Mouse (Mus musculus) gastrocnemius, adult 8-10 months (tissue): Measurements from ENCODE around the gene Krt76. TPM values are rescaled to one million over a fixed set of nuclear protein-coding genes. Genes with fewer than 3 reads are reported as not detected.

ENCODE experiments used
- DNase-seq, 2 experiments: peaks; one replicate each; pipeline ENCODE4 v3.0.0; 2022; ENCODE audit warnings: low spot score in 2 of 2
- microRNA-seq: library from miRNA; unstranded; fragments of <30 nt; microRNA quantifications from one replicate; pipeline ENCODE4 v1.2.0, GENCODE M21; 2022
- total RNA-seq, 4 experiments: library from RNA; stranded (reverse); gene quantifications; 2 replicates each; pipeline ENCODE4 v1.2.4; 2022

Gene Krt76
- total RNA-seq, 4 experiments from 2014 or later: not detected

DNA sequence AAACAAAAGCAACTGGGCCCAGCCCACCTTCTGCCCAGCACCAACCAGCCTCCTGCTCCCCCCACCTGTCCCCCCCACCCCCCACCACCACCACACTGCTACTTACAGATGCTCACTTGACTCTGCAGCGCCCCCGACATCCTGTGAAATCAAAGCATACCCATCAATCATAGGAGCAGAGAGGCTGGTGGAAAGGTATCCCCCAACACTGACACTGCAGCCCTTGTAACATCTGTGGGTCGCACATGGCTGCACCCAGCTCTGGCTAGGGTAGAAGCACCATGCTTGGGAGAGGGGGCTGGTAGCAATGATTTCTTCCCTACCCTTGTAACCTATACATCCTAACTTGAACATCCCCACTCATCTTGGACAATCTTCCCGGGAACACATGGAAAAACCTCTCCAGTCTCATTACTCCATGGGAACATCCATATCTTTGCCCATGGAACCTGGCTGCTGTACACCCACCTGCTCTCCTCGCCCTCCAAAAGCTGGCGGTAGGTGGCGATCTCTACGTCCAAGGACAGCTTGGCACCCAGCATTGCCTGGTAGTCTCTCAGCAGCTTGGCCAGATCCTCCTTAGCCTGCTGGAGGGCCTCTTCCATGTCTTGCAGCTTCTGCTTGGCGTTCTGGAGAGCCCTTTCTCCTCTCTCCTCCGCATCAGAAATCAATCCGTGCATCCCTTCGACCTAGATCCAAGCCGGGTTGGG lies 32.1 kb downstream of the Krt76 start:
- DNase-seq: no peak

DNA sequence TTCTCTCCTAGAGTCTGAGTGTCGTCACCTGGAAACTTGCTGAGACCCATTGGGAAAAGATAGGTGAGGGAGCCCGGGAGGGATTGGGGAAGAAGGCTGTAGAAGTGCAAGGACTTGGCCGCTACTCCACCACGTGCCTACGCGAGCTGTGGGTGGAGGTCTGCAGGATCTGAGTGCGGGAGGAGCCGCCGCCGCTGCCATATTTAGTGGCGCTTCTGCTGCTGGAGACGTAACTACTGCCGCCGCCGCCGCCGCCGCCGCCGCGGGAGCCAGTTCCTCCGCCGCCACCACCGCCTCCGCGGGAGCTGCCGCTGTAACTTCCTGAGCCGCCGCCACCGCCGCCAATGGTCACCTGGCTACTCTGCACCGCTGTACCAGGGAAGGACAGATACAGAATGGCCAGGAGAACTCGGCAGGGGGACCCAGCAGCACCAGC lies 33.0 kb downstream of the Krt76 start:
- no peak for DNase-seq

DNA sequence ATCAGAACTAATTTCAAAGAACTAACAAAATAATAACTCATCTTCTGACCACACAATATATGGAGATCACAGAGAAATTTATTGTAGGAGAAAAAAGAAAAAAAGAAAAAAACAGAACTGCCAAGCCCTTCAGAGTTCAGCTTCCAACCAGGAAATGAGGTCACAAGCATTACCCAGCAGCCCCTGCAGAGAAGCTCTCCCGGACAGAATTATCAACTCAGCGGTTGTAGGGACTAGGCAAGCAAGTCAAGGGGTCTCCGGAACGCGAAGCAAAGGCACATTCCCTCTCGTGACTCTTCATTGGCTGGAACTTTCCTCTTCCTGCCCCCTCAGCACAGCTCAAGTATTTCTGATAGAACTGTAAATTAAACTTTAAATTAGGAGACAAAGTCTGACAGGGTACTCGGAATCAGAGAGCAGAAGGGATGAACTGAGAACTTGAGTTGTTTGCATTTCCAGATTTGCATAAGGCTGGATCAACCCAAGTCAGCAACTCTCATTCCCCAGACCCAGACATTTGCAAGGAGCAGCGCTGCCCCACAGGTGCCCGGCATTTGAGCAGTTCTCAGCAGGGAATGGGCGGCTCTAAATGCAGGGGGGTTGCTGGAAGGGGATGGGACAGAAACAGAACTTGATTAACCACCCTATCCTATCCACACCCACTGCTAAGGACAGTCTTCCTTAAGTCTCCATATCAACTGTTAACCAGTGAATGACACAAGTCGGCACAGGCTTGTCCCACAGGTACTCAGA lies 33.9 kb downstream of the Krt76 start:
- DNase-seq: no peak

DNA sequence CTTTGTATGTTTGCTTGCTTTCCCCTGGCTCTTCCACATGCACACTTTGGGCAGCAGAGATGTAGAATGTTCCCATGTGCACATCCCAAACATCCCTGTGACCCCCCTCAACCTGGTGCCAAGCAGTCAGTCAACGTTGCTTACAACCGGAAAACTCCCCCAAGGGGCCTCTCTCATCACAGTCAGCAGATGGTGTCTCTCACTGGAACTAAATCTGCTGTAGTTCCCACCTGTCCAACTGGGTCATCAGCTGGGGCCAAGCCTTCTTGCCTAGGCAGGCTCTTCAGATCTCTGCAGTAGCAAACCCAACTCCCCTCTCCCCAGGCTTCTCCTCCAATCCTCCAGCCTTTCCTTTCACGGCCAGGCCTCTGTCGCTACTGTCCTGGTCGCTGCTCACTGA lies 36.0 kb downstream of the Krt76 start:
- no peak for DNase-seq

DNA sequence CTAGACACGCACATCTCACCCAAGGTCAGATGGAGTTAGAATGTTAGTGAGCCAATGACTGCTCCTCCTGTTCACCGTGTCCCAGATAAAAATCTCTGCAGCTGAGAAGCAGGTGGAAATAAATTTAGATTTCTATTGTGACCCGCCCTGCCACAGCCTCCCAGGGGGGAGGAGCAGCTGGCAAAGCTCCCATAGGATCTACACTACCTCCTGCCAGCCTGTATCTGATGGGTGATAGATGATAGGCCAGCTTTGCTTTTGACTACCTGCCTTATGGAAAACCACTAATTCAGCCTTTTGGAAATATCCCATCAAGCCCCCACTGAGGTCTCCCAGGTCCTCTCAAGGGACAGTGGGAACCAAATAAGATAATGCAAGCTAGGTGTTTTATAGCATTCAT lies 37.0 kb downstream of the Krt76 start:
- DNase-seq: no peak

DNA sequence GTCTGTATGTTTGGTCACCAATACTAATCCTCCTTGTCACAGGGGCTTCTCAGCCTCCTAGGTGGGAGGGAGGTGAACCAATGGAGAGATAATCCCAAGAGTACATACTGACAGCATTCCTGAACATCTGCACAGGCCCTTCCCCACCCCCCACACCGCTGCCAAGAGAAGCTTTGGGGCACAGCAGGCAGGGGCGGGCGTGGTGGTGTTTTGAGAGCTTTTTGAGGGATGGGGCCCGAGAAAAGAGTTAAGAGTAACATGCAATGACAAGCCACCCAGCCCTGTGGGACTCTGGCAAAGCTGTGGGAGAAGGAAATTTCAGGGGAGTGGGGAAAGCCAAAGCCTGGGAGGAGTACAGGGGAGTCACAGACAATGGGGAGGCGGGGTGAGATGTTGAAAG lies 38.4 kb downstream of the Krt76 start:
- DNase-seq: no peak

DNA sequence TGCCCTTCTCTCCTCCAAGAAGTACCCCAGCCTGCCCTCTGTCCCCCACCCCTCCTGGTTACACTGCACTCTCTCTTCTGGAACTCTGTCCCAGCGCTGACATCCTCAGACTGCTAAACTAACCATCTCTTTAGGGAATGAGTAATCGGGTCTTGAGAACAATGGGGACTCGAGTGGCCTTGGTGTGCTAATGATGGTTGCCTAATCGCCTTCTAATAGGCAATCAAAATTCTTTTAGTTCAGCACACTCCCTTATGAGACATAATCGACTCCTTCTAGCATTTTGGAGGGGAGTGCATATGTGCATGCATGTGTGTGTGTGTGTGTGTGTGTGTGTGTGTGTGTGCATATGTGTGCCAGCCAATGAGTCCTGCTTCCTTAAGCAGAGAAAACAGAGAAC lies 40.1 kb downstream of the Krt76 start:
- no peak for DNase-seq

DNA sequence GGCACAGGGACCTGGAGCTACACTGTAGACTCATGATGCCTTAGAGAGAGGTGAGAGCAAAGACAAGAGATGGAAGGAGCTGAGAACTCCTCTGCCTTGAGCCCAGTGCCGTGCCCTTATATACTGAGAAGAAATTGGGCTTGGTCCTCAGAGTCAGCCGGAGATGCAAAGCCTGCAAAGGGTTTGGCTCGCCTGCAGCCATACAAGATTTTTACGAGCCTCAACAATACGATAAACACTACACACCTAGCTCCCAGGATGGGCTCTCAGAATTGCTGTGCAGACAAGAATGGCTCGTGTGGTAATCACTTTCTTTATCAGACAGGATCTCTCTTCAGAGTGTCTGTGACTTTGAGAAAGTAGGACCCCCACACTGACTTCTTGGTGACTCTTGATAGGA lies 42.0 kb downstream of the Krt76 start, which contains the start of gene Krt1:
Gene Krt1 (minus strand): TSS at position 101 of the 400 bp plus-strand sequence.
- no peak for DNase-seq

DNA sequence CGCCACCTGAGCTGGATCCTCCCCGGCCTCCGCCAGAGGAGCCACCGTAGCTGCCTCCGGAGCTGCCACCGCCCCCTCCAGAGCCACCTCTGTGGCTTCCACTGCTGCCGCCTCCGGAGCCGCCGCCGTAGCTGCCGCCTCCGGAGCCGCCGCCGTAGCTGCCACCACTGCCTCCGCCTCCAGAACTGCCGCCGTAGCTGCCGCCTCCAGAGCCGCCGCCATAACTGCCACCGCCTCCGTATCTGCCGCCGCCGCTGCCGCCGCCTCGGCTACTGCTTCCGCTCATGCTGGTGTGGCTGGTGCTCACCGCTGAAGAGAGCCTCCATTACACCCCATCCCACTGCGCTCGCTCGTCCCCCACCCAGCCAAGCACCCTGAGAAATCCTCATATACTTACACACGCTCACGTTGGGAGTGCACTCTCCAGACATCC lies 46.7 kb downstream of the Krt76 start:
- no peak for DNase-seq

DNA sequence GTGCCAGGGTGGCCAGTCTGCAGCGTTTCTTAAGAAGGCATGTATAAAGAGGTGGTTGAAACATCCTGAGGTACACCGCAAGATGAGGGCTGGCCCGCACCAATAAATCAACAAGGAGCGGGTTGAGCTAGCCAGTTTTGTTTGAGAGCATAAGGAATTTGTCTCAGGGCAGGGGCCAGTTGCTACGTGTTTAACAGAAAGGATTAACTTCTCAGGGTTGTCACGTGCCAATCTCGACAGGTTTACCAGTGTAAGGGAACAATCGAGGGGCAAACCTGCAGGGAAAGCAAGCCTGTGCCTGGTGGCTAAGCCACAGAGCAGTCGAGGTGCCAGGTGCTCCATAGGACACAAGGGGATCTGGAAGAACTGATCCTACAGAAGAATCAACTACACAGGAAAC lies 49.5 kb downstream of the Krt76 start:
- no peak for DNase-seq

DNA sequence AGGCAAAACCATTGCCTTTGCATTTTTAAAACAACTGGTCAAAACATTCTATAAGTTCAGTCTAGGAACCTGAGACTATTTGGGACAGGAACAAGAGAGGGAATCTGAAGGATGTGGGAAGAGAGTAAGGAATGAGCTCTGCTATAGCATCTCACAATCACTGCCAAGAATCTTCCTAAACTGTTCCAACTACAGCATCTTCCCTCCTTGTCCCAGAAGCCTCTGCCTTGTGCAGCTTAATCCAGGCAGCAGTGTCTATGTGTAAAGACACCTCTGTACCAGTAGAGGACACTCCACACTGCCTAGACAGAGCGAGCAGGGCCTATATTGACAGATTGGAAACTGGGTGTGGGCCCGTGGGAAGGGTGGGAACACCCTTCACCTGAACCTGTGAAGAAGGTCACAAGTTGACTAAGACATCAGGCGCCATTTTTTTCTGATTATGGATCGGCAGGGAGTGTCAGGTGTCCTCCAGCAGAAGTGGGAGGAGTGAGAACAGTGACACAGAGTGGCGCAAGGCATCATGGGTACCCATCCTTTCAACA lies 57.9 kb downstream of the Krt76 start:
- DNase-seq: no peak

Small RNAs within 50 kb of the gene (microRNA-seq; reads per million reads assigned to microRNA genes)
- not detected for gene Gm44356

Other genes starting within 250 kb of the Krt76 start
- not detected for gene Gm5478, start 245.5 kb downstream of the Krt76 start, total RNA-seq
- not detected for gene Krt6b, start 212.6 kb downstream of the Krt76 start, total RNA-seq
- gene Krt6a, start 198.6 kb downstream of the Krt76 start, total RNA-seq: not detected
- not detected for gene Krt5, start 180.0 kb downstream of the Krt76 start, total RNA-seq
- gene Krt71, start 149.8 kb downstream of the Krt76 start, total RNA-seq: not detected
- not detected for gene Krt72, start 106.5 kb downstream of the Krt76 start, total RNA-seq
- gene Krt73, start 90.6 kb downstream of the Krt76 start, total RNA-seq: not detected
- gene Krt2, start 74.8 kb downstream of the Krt76 start, total RNA-seq: not detected
- gene Krt1, start 42.1 kb downstream of the Krt76 start, total RNA-seq: not detected
- not detected for gene Krt77, start 23.2 kb downstream of the Krt76 start, total RNA-seq
- not detected for gene Krt4, start 31.8 kb upstream of the Krt76 start, total RNA-seq
- gene Krt79, start 47.4 kb upstream of the Krt76 start, total RNA-seq: not detected
- not detected for gene Krt78, start 61.4 kb upstream of the Krt76 start, total RNA-seq
- under 1 TPM in 1 of 4 experiments, not detected in 3; 0.32 TPM for gene Krt8, start 111.6 kb upstream of the Krt76 start, total RNA-seq
- 1 to 10 TPM in 1 of 4 experiments, under 1 TPM in 3; 0.29 to 2.0 (median 0.42) TPM for gene Krt18, start 135.3 kb upstream of the Krt76 start, total RNA-seq
- 100 to 1,000 TPM; 227 to 269 (median 241) TPM for gene Eif4b, start 180.9 kb upstream of the Krt76 start, total RNA-seq
- 10 to 100 TPM; 17.3 to 37.7 (median 32.0) TPM for gene Tns2, start 207.5 kb upstream of the Krt76 start, total RNA-seq
- gene Spryd3, start 243.3 kb upstream of the Krt76 start, total RNA-seq: 1 to 10 TPM; 6.8 to 8.7 (median 7.3) TPM